Comparison of ENCODE assay signal across 10 mouse cellular contexts in the genomic region with DNA sequence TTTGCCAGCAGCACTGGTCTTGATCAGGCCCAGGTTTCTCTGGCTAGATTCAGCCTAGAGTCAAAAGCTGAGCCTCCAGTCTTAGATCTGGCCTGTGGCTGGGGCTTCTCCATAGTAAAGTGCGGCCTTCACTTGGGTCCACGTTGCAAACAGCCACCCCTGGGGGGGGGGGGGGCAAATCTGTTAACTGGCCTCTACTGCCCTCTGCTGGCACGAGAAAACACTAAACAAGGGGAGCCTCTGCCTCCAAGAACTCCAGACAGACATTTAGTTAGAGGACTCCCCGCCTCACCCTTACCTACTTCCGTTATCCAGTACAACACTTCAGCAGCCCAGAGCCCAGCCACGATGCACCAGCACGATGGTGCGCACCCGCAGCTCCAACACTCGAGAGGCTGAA. TPM values are rescaled to one million over a fixed set of nuclear protein-coding genes. Genes with fewer than 3 reads are reported as not detected.
A peak's percentile ranks its signal among the peaks of the same experiment; 100 is the strongest.
DNase-seq lines count a peak whose midpoint lies in the region; TF ChIP-seq lines count a peak whose summit lies in the region.
"Had no signal": no experiment of that assay in that cellular context is flagged by ENCODE, and none has a peak within 500 bp of the region (broad histone marks: within the 10 kb centered on the region; RNA-seq: fewer than 3 reads in every experiment).

No protein-coding gene starts in this region.

- no peaks in the 10 kb centered on the region for H3K27me3 ChIP-seq in heart, embryonic 10.5 days (ENCODE audit: insufficient read depth, poor library complexity, severe bottlenecking)
- no peaks in the 10 kb centered on the region for H3K27me3 ChIP-seq in testis, adult 2 months (ENCODE audit: control insufficient read depth, insufficient read depth, low read length)
- H3K27me3 ChIP-seq in embryonic facial prominence, embryonic 10.5 days (replicated peaks; ENCODE audit: low read depth, poor library complexity, severe bottlenecking), result no peaks in the 10 kb centered on the region
- H3K27me3 ChIP-seq in splenic B cell, adult 2 months (ENCODE audit: control insufficient read depth, insufficient read depth, low read length, poor library complexity, severe bottlenecking), result no peaks in the 10 kb centered on the region
- H3K27me3 ChIP-seq: forebrain, embryonic 15.5 days had no signal

- TF ChIP-seq CTCF in testis, adult 2 months (IDR thresholded peaks at IDR 0.05; ENCODE audit: control insufficient read depth, insufficient read depth, insufficient replicate concordance, low read depth, low read length), result peak; percentile 38; the same call in 1 of the 2 replicates

- peaks cover 24% of the 10 kb centered on the region for H3K4me1 ChIP-seq in heart, embryonic 10.5 days
- H3K4me1 ChIP-seq in testis, adult 2 months (ENCODE audit: control insufficient read depth, insufficient read depth, low read length), result peaks cover 8% of the 10 kb centered on the region
- H3K4me1 ChIP-seq in embryonic facial prominence, embryonic 10.5 days, result peaks cover 14% of the 10 kb centered on the region

- no peak for TF ChIP-seq POLR2A in testis, adult 2 months (IDR thresholded peaks at IDR 0.05; ENCODE audit: control insufficient read depth, low read depth, low read length)

- H3K36me3 ChIP-seq in heart, embryonic 10.5 days, result no peaks in the 10 kb centered on the region
- no peaks in the 10 kb centered on the region for H3K36me3 ChIP-seq in testis, adult 2 months (ENCODE audit: control insufficient read depth, insufficient read depth, low read length)
- H3K36me3 ChIP-seq in embryonic facial prominence, embryonic 10.5 days (replicated peaks), result no peaks in the 10 kb centered on the region
- no peaks in the 10 kb centered on the region for H3K36me3 ChIP-seq in splenic B cell, adult 2 months (ENCODE audit: control insufficient read depth, insufficient read depth, low read length, poor library complexity, severe bottlenecking)
- H3K36me3 ChIP-seq: forebrain, embryonic 15.5 days had no signal

- H3K4me3 ChIP-seq in heart, embryonic 10.5 days, result no peak overlapping the region
- no peak overlapping the region for H3K4me3 ChIP-seq in testis, adult 2 months (ENCODE audit: control insufficient read depth, low read depth, low read length)
- no peak overlapping the region for H3K4me3 ChIP-seq in embryonic facial prominence, embryonic 10.5 days
- H3K4me3 ChIP-seq: forebrain, embryonic 15.5 days had no signal

- peak; percentile 90 for DNase-seq in heart, adult 11 months
- DNase-seq in heart, embryonic 10.5 days (ENCODE audit: low spot score), result no peak
- DNase-seq in testis, postnatal 14 days (ENCODE audit: low spot score), result no peak
- peak; percentile 38 for DNase-seq in embryonic facial prominence, embryonic 10.5 days (ENCODE audit: low spot score)
- DNase-seq in splenic B cell, adult 2 months (ENCODE audit: low read depth, low spot score), result peak; percentile 44
- no peak for DNase-seq in ovary, postnatal 14 days (ENCODE audit: low spot score)
- no peak for DNase-seq in right cerebral cortex, postnatal 25 days

- WGBS in heart, embryonic 10.5 days, result 57% methylated on average over 10 of the region's 10 CpGs
- 60% methylated on average over 10 of the region's 10 CpGs for WGBS in embryonic facial prominence, embryonic 10.5 days

- H3K27ac ChIP-seq in heart, embryonic 10.5 days, result no peak overlapping the region
- no peak overlapping the region for H3K27ac ChIP-seq in testis, adult 2 months (ENCODE audit: control insufficient read depth, insufficient read depth, low read depth, low read length)
- no peak overlapping the region for H3K27ac ChIP-seq in embryonic facial prominence, embryonic 10.5 days (replicated peaks)
- H3K27ac ChIP-seq: forebrain, embryonic 15.5 days had no signal

- H3K9me3 ChIP-seq in heart, embryonic 10.5 days, result no peaks in the 10 kb centered on the region
- H3K9me3 ChIP-seq in embryonic facial prominence, embryonic 10.5 days, result 0 out of 2 replicates have a peak, but pooled peaks cover 2% of the 10 kb centered on the region
- H3K9me3 ChIP-seq: forebrain, embryonic 15.5 days had no signal

RNA-seq across cellular contexts. Expression of a gene that starts 11.9 kb away (rescaled TPM):
- 84.1 and 103 TPM in 2 replicates for polyA plus RNA-seq in heart, embryonic 10.5 days (2016; fragmentation: Nextera tagmentation; extraction: Ambion mirVana)
- 84.1 and 84.7 TPM in 2 replicates for polyA plus RNA-seq in testis, adult 2 months (2012; rRNA removed)
- 102 and 110 TPM in 2 replicates for polyA plus RNA-seq in embryonic facial prominence, embryonic 10.5 days (2016; fragmentation: Nextera tagmentation; extraction: Ambion mirVana)

RNA-seq across cellular contexts. Expression of a gene that starts 29.4 kb away (rescaled TPM):
- 28.0 and 33.2 TPM in 2 replicates for polyA plus RNA-seq in heart, embryonic 10.5 days (2016; fragmentation: Nextera tagmentation; extraction: Ambion mirVana)
- 41.8 and 43.6 TPM in 2 replicates for polyA plus RNA-seq in testis, adult 2 months (2012; rRNA removed)
- 37.6 and 40.2 TPM in 2 replicates for polyA plus RNA-seq in embryonic facial prominence, embryonic 10.5 days (2016; fragmentation: Nextera tagmentation; extraction: Ambion mirVana)

RNA-seq across cellular contexts. Expression of a gene that starts 30.6 kb away (rescaled TPM):
- polyA plus RNA-seq in heart, embryonic 10.5 days (2016; fragmentation: Nextera tagmentation; extraction: Ambion mirVana), result 4.9 and 5.1 TPM in 2 replicates
- 1.2 and 1.7 TPM in 2 replicates for polyA plus RNA-seq in testis, adult 2 months (2012; rRNA removed)
- 0.40 and 0.60 TPM in 2 replicates for polyA plus RNA-seq in embryonic facial prominence, embryonic 10.5 days (2016; fragmentation: Nextera tagmentation; extraction: Ambion mirVana)

RNA-seq across cellular contexts. Expression of a gene that starts 34.5 kb away (rescaled TPM):
- polyA plus RNA-seq in heart, embryonic 10.5 days (2016; fragmentation: Nextera tagmentation; extraction: Ambion mirVana), result 0.67 TPM in 1 of 2 replicates, not detected in the other
- polyA plus RNA-seq in testis, adult 2 months (2012; rRNA removed), result not detected in 2 replicates
- polyA plus RNA-seq in embryonic facial prominence, embryonic 10.5 days (2016; fragmentation: Nextera tagmentation; extraction: Ambion mirVana), result 0.70 TPM in 1 of 2 replicates, not detected in the other
- polyA plus RNA-seq: forebrain, embryonic 15.5 days had no signal

RNA-seq across cellular contexts. Expression of a gene that starts 53.3 kb away (rescaled TPM):
- polyA plus RNA-seq in heart, embryonic 10.5 days (2016; fragmentation: Nextera tagmentation; extraction: Ambion mirVana), result not detected in 2 replicates
- polyA plus RNA-seq in testis, adult 2 months (2012; rRNA removed), result 125 and 129 TPM in 2 replicates
- not detected in 2 replicates for polyA plus RNA-seq in embryonic facial prominence, embryonic 10.5 days (2016; fragmentation: Nextera tagmentation; extraction: Ambion mirVana)
- polyA plus RNA-seq: forebrain, embryonic 15.5 days; stomach, embryonic 14.5 days had no signal

Comparison
In these comparisons a context has a peak if more than half of its experiments do, and no peak if none do; other contexts are left out.
1. DNase-seq: peak in heart, adult 11 months (single experiment), embryonic facial prominence, embryonic 10.5 days (single experiment) and splenic B cell, adult 2 months (single experiment); none in heart, embryonic 10.5 days (single experiment), testis, postnatal 14 days (single experiment), ovary, postnatal 14 days (single experiment) and right cerebral cortex, postnatal 25 days (single experiment).